Mouse (Mus musculus) hindbrain, embryonic 13.5 days (tissue): ENCODE results near the gene H2-DMb1. TPM values are rescaled to one million over a fixed set of nuclear protein-coding genes. Genes with fewer than 3 reads are reported as not detected.
A peak's percentile ranks its signal among the peaks of the same experiment; 100 is the strongest.

Source experiments
- ATAC-seq: fragments of 200-750 bp; cut with Nextera tagmentation; 2 replicates; pipeline ENCODE4 v1.8.0; 2017; ENCODE audit warnings: moderate TSS enrichment; ENCODE audit not compliant: low FRiP score
- H3K27ac ChIP-seq: fragments of 300-500 bp; sonication (generic); 2 replicates; pipeline ENCODE4 v1.5.1; 2015; ENCODE audit warnings: inconsistent platforms, mild to moderate bottlenecking, moderate library complexity
- H3K27me3 ChIP-seq: fragments of 300-500 bp; sonication (generic); 2 replicates; pipeline ENCODE4 v1.6.1; 2015; ENCODE audit warnings: mild to moderate bottlenecking, inconsistent platforms
- H3K36me3 ChIP-seq: fragments of 300-500 bp; sonication (generic); 2 replicates; pipeline ENCODE4 v1.6.1; 2015; ENCODE audit warnings: mild to moderate bottlenecking, inconsistent platforms
- H3K4me1 ChIP-seq: fragments of 300-500 bp; sonication (generic); replicated peaks from 2 replicates; pipeline ENCODE4 v1.6.1; 2015; ENCODE audit warnings: inconsistent platforms
- H3K4me2 ChIP-seq: fragments of 300-500 bp; sonication (generic); 2 replicates; pipeline ENCODE4 v1.6.1; 2015; ENCODE audit warnings: inconsistent platforms, mild to moderate bottlenecking, moderate library complexity
- H3K4me3 ChIP-seq: fragments of 300-500 bp; sonication (generic); 2 replicates; pipeline ENCODE4 v1.5.1; 2015; ENCODE audit warnings: mild to moderate bottlenecking, inconsistent platforms
- H3K9ac ChIP-seq: fragments of 300-500 bp; sonication (generic); 2 replicates; pipeline ENCODE4 v1.6.1; 2015; ENCODE audit warnings: mild to moderate bottlenecking, inconsistent platforms
- H3K9me3 ChIP-seq: fragments of 300-500 bp; sonication (generic); 2 replicates; pipeline ENCODE4 v1.6.1; 2016; ENCODE audit warnings: inconsistent platforms
- WGBS: fragments of 180-500 bp; shearing (Covaris S2); methylation state at CpG from one replicate; pipeline ENCODE4 v1.1.7; 2015; 5-methylcytosine and 5-hydroxymethylcytosine counted together
- polyA plus RNA-seq: library from polyadenylated mRNA; unstranded; fragments of >200 nt; fragmentation: Nextera tagmentation; extraction: Ambion mirVana; gene quantifications from 2 replicates; pipeline ENCODE4 v1.2.1, GENCODE M21; 2015

Gene H2-DMb1
- polyA plus RNA-seq, 1 experiment from 2014 or later, result 0.84 TPM

DNA sequence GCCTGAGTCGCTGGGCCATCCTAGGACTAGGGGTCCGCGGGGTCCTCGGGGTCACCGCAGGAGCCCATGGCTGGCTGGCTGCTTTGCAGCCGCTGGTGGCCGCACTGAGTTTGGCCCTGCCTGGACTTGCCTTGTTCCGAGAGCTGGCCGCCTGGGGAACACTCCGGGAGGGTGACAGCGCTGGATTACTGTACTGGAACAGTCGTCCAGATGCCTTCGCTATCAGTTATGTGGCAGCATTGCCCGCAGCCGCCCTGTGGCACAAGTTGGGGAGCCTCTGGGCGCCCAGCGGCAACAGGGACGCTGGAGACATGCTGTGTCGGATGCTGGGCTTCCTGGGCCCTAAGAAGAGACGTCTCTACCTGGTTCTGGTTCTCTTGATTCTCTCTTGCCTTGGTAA, 35.1 kb downstream of the H2-DMb1 start:
- H3K4me3 ChIP-seq, result peak overlapping the region; percentile 42
- H3K9me3 ChIP-seq, result no peaks in the 10 kb centered on the region
- peak overlapping the region; percentile 70 for H3K9ac ChIP-seq
- peaks cover 20% of the 10 kb centered on the region for H3K4me1 ChIP-seq
- no peak overlapping the region for H3K27ac ChIP-seq
- ATAC-seq, result no peak
- no peaks in the 10 kb centered on the region for H3K36me3 ChIP-seq
- peak overlapping the region; percentile 70 for H3K4me2 ChIP-seq
- 2% methylated on average over 20 of the region's 20 CpGs for WGBS
- peaks cover 97% of the 10 kb centered on the region for H3K27me3 ChIP-seq

GRCm38 (mm10) chr17:34188986-34189385, 36.1 kb downstream of the H2-DMb1 start:
- Histone ChIP-seq H3K4me2 (no peak overlapping the region), H3K9ac (no peak overlapping the region), H3K4me3 (no peak overlapping the region), H3K4me1 (peaks cover 20% of the 10 kb centered on the region), H3K27ac (no peak overlapping the region), H3K36me3 (no peaks in the 10 kb centered on the region), H3K27me3 (peaks cover 97% of the 10 kb centered on the region), H3K9me3 (no peaks in the 10 kb centered on the region)
- 76% methylated on average over 6 of the region's 6 CpGs for WGBS
- no peak for ATAC-seq

DNA sequence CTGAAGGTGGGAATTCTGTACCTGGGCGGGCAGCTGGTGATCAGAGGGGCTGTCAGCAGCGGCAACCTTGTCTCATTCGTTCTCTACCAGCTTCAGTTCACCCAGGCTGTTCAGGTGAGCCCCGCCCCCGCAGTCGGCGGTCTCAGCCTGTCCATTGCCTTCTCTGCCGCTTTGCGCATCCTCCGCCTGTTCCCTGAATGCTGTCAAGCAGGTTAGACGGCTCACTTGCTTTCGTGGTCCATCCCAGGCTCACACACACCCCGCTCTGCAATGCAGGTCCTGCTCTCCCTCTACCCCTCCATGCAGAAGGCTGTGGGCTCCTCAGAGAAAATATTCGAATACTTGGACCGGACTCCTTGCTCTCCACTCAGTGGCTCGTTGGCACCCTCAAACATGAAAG, 40.0 kb downstream of the H2-DMb1 start:
- Histone ChIP-seq H3K36me3 (no peaks in the 10 kb centered on the region), H3K9ac (no peak overlapping the region), H3K4me3 (no peak overlapping the region), H3K9me3 (no peaks in the 10 kb centered on the region), H3K4me2 (no peak overlapping the region), H3K4me1 (peaks cover 20% of the 10 kb centered on the region), H3K27ac (no peak overlapping the region), H3K27me3 (peaks cover 98% of the 10 kb centered on the region)
- no peak for ATAC-seq
- WGBS, result 24% methylated on average over 16 of the region's 16 CpGs

DNA sequence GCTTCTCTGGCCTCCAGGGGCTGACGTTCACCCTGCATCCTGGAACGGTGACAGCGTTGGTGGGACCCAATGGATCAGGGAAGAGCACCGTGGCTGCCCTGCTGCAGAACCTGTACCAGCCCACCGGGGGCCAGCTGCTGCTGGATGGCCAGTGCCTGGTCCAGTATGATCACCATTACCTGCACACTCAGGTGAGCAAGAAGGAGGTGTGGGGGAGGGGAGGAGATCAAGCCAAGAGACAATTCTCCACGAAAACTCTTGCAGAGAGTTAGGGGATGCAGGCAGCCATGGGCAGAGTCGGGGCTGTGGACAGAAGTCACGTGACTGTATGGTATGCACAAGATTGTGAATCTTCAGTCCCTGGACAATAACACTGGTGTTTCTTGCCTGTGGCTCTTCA, 40.6 kb downstream of the H2-DMb1 start:
- Histone ChIP-seq H3K4me2 (no peak overlapping the region), H3K27me3 (peaks cover 98% of the 10 kb centered on the region), H3K9ac (no peak overlapping the region), H3K4me3 (no peak overlapping the region), H3K36me3 (no peaks in the 10 kb centered on the region), H3K27ac (no peak overlapping the region), H3K4me1 (peaks cover 21% of the 10 kb centered on the region), H3K9me3 (no peaks in the 10 kb centered on the region)
- 61% methylated on average over 8 of the region's 8 CpGs for WGBS
- no peak for ATAC-seq

DNA sequence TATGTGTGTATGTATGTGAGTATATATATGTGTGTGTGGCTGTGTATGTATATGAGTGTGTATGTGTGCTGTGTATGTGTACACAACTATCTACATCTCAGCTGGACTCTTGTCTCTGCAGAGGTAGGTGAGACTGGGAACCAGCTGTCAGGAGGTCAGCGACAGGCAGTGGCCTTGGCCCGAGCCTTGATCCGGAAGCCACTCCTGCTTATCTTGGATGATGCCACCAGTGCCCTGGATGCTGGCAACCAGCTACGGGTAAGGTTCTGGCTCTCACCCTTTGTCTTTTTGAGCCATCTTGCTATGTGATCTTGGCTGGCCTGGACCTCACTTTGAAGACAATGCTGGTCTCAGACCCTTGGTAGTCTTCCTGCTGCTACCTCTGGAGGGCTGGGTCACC, 41.9 kb downstream of the H2-DMb1 start:
- H3K4me1 ChIP-seq, result peaks cover 21% of the 10 kb centered on the region
- no peak for ATAC-seq
- 86% methylated on average over 4 of the region's 4 CpGs for WGBS
- no peak overlapping the region for H3K9ac ChIP-seq
- no peaks in the 10 kb centered on the region for H3K36me3 ChIP-seq
- no peak overlapping the region for H3K4me3 ChIP-seq
- H3K4me2 ChIP-seq, result no peak overlapping the region
- no peak overlapping the region for H3K27ac ChIP-seq
- H3K9me3 ChIP-seq, result no peaks in the 10 kb centered on the region
- peaks cover 98% of the 10 kb centered on the region for H3K27me3 ChIP-seq

- no peak for ATAC-seq
- 38% methylated on average over 11 of the region's 12 CpGs for WGBS
- Histone ChIP-seq H3K4me1 (peaks cover 21% of the 10 kb centered on the region), H3K9me3 (no peaks in the 10 kb centered on the region), H3K36me3 (no peaks in the 10 kb centered on the region), H3K4me2 (peak overlapping the region; percentile 76; the same call in 1 of the 2 replicates), H3K27ac (no peak overlapping the region), H3K4me3 (0 out of 2 replicates have a peak overlapping the region, but pooled peaks have one; percentile 45), H3K27me3 (peaks cover 98% of the 10 kb centered on the region), H3K9ac (peak overlapping the region; percentile 24; the same call in 1 of the 2 replicates)
Observed at GRCm38 (mm10) chr17:34196491-34196890, 43.6 kb downstream of the H2-DMb1 start.

DNA sequence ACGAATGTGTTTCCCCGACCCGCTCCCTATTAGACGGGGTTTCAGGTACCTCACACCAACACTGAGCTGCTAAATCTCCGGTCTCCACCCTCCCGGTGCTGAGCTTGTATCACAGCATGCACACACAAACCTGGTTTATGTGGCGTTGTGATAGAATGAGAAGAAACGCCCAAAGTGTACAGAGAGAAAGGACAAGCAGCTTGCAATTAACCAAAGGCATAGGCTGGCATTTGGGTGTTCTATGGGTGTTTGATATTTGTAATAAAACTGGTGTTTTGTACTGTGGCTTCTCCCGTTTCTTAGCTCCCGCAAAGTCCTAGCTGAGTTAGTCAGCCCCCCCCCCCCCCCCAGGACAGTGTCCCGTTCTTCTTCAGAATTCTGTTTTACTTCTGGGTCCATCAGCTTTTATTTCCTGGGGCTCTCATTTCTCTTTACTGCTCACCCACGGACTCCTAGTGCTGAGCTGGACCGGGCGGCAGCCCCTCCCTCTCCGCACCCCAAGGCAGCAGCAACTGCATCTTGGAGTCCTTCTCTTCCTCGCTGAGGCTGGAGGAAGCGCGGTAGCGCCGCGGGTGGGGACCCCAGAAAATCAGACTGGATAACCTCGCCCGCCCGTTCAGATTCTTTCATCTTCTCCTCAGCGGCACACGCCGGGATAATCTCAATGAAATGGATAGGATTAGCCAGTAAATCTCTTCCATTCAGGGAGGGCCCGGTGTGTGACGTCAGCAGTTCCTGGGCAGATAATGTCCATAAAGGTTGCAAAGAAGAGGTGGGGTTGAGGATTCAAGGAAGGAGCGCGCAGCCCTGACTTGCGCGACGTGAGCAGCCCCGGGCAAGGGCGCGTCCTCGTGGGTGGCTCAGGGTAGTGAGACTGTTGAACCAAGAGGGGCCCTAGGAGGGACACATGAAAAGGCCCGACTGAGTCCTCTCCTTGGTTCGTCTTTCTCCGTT, 44.3 kb downstream of the H2-DMb1 start, which contains the start of gene Psmb8:
Gene Psmb8 (plus strand): TSS at position 781 of the 954 bp plus-strand sequence.
- Histone ChIP-seq H3K4me1 (peaks cover 21% of the 10 kb centered on the region), H3K9me3 (no peaks in the 10 kb centered on the region), H3K4me2 (peak within 1 kb of the TSS; percentile 76), H3K36me3 (no peaks in the 10 kb centered on the region), H3K4me3 (peak within 1 kb of the TSS; percentile 45), H3K27me3 (peaks cover 96% of the 10 kb centered on the region), H3K9ac (peak within 1 kb of the TSS; percentile 67; the same call in 1 of the 2 replicates), H3K27ac (no peak within 1 kb of the TSS)
- WGBS, result 5% methylated on average over 41 of the region's 41 CpGs
- peak; percentile 83 for ATAC-seq

DNA sequence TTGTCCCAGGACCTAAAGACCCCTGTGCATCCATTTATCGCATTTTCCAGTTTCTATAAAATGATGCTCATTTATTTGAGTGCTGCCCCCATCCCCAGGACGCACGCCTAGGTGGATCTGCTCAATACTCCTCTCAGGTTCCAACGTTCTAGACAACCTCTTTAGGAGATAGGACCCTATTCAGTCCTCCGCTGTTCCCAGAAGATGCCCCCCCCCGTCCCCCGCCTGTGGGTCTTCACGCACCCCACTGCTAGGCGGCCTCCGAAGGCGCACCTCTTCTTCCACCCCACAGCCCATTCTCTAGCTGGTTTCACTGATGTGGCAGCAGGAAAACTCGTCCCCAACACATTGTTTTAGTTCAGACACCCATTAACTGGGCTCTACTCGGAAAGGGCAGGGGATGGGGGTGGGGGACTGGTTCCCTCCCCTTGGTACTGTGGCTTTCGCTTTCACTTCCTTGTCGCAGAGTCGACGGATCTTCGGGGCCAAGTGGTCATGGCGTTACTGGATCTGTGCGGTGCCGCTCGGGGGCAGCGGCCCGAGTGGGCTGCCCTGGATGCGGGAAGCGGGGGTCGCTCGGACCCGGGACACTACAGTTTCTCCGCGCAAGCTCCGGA, 45.1 kb downstream of the H2-DMb1 start:
- H3K36me3 ChIP-seq, result no peaks in the 10 kb centered on the region
- H3K9ac ChIP-seq, result no peak overlapping the region
- peaks cover 92% of the 10 kb centered on the region for H3K27me3 ChIP-seq
- H3K4me3 ChIP-seq, result peak overlapping the region; percentile 45
- WGBS, result 2% methylated on average over 32 of the region's 32 CpGs
- no peak overlapping the region for H3K27ac ChIP-seq
- peak overlapping the region; percentile 76 for H3K4me2 ChIP-seq
- no peaks in the 10 kb centered on the region for H3K9me3 ChIP-seq
- ATAC-seq, result peak; percentile 30; the same call in 1 of the 2 replicates
- peaks cover 21% of the 10 kb centered on the region for H3K4me1 ChIP-seq

- H3K9ac ChIP-seq, result no peak overlapping the region
- ATAC-seq, result no peak
- H3K4me2 ChIP-seq, result peak overlapping the region; percentile 76
- H3K36me3 ChIP-seq, result no peaks in the 10 kb centered on the region
- peak overlapping the region; percentile 45 for H3K4me3 ChIP-seq
- 9% methylated on average over 11 of the region's 11 CpGs for WGBS
- H3K9me3 ChIP-seq, result no peaks in the 10 kb centered on the region
- H3K27me3 ChIP-seq, result peaks cover 92% of the 10 kb centered on the region
- H3K27ac ChIP-seq, result no peak overlapping the region
- peaks cover 21% of the 10 kb centered on the region for H3K4me1 ChIP-seq
Observed at GRCm38 (mm10) chr17:34198521-34198912, 45.6 kb downstream of the H2-DMb1 start.

GRCm38 (mm10) chr17:34199050-34199619, 46.3 kb downstream of the H2-DMb1 start:
- no peak overlapping the region for H3K4me3 ChIP-seq
- no peak for ATAC-seq
- no peak overlapping the region for H3K4me2 ChIP-seq
- no peak overlapping the region for H3K27ac ChIP-seq
- WGBS, result 73% methylated on average over 12 of the region's 12 CpGs
- no peaks in the 10 kb centered on the region for H3K9me3 ChIP-seq
- peaks cover 92% of the 10 kb centered on the region for H3K27me3 ChIP-seq
- no peaks in the 10 kb centered on the region for H3K36me3 ChIP-seq
- H3K4me1 ChIP-seq, result peaks cover 21% of the 10 kb centered on the region
- H3K9ac ChIP-seq, result no peak overlapping the region

GRCm38 (mm10) chr17:34200047-34200446, 47.2 kb downstream of the H2-DMb1 start:
- ATAC-seq, result no peak
- Histone ChIP-seq H3K9me3 (no peaks in the 10 kb centered on the region), H3K27me3 (peaks cover 89% of the 10 kb centered on the region), H3K27ac (no peak overlapping the region), H3K4me3 (no peak overlapping the region), H3K4me2 (no peak overlapping the region), H3K9ac (no peak overlapping the region), H3K4me1 (peaks cover 28% of the 10 kb centered on the region), H3K36me3 (no peaks in the 10 kb centered on the region)
- 86% methylated on average over 10 of the region's 10 CpGs for WGBS
